Mouse (Mus musculus): Measurements from ENCODE around the gene Plppr5. TPM values are rescaled to one million over a fixed set of nuclear protein-coding genes. Genes with fewer than 3 reads are reported as not detected.

Gene Plppr5
- polyA plus RNA-seq, 1 experiment: not detected

DNA sequence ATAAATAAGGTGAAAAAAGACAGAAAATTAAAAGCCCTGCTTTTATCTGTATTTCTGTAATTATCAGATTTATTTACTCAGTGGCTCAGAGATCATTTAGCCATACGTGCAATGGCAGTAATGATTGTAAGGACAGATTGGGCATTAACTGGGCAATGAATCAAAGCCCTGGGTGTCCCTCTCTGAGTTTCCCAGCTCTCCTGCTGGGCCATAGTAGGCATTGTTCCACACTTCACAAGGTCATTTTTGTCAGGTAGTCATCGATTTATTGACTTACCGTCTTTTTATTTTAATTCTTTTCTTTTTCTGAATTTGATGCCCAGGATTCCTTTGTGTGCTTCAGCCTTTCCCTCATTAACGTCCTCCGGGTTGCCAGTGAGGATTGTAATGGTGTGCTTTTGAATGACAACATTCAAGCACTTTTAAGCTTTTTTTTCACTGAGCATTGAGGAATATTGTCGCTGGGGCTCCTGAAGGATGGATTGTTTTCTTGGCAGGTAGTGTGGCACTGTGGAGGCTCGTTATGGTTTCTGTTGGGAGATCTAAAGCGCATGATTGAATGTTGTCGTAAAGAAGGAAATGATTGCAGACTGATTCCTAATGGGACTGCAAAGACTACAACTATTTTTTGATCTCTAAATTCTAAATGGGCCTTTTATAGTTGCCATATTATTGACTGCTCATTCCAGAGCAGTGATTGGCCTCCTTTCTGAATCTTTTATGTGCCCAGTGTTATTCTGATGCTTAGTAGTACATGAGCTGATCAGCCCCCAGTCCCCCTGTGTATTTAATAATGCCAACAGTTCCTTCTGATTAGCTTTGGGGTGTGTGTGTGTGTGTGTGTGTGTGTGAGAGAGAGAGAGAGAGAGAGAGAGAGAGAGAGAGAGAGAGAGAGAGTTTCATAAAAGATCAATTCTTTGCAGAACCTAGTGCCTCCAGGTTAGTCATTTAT, 154.8 kb downstream of the Plppr5 start:
- Histone ChIP-seq H3K4me3 (ENCODE audit: insufficient read depth, low read length) (no peak overlapping the region), H3K4me1 (ENCODE audit: control insufficient read depth, insufficient read depth, low read length) (no peaks in the 10 kb centered on the region), H3K27ac (ENCODE audit: insufficient read depth, low read length) (no peak overlapping the region)
- no peak for TF ChIP-seq CTCF (IDR thresholded peaks at IDR 0.05; ENCODE audit: borderline replicate concordance, insufficient read depth, low read length)
- no peak for TF ChIP-seq POLR2A (IDR thresholded peaks at IDR 0.05; ENCODE audit: low read depth, low read length)

DNA sequence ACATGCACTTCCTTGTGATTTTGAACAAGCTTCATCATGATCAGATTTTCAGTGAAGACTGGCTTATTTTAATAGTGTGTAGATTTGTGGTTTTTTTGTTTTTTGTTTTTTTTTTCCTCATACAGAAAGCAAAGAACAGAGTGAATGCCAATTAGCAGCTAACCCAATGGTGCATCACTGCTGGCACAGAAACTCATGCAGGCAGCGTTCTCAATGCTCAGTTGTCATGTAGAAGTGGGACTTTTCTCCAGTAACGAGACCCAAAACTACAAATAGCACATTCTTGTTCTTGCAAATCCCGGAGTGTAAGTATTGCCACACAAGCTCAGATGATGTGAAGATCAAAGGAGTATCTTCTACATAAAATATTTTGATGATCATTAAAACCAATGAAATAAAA, 156.9 kb downstream of the Plppr5 start:
- TF ChIP-seq CTCF (IDR thresholded peaks at IDR 0.05; ENCODE audit: borderline replicate concordance, insufficient read depth, low read length) (no peak), POLR2A (IDR thresholded peaks at IDR 0.05; ENCODE audit: low read depth, low read length) (no peak)
- H3K4me1 ChIP-seq (ENCODE audit: control insufficient read depth, insufficient read depth, low read length): no peaks in the 10 kb centered on the region
- no peak overlapping the region for H3K4me3 ChIP-seq (ENCODE audit: insufficient read depth, low read length)
- no peak overlapping the region for H3K27ac ChIP-seq (ENCODE audit: insufficient read depth, low read length)

DNA sequence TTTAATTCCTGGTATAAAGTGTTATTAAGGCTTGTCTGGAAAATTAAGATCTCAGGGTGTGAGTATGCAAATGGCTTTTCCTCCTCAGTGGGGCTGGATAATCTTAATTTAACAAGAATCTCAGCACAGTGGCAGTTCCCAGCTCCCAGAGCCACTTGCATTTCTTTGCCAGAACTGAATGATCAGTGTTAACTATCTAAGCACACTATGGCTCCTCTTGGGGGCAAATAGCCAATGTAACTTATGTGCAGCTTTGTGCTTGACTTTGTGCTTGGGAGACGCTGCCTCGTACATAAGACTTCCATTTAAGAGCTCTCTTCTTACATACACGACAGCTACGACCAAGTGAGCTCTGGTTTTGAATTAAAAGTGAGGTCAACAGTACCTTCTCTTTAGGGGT, 158.0 kb downstream of the Plppr5 start:
- no peaks in the 10 kb centered on the region for H3K4me1 ChIP-seq (ENCODE audit: control insufficient read depth, insufficient read depth, low read length)
- TF ChIP-seq CTCF (IDR thresholded peaks at IDR 0.05; ENCODE audit: borderline replicate concordance, insufficient read depth, low read length) (no peak), POLR2A (IDR thresholded peaks at IDR 0.05; ENCODE audit: low read depth, low read length) (no peak)
- H3K4me3 ChIP-seq (ENCODE audit: insufficient read depth, low read length): no peak overlapping the region
- no peak overlapping the region for H3K27ac ChIP-seq (ENCODE audit: insufficient read depth, low read length)

Other genes with a start within 250 kb of the Plppr5 start
- 0.35 TPM in 1 of 2 replicates, not detected in the other for gene Plppr4, start 214.0 kb upstream of the Plppr5 start, polyA plus RNA-seq (2011; ENCODE audit: insufficient read length, low read depth, missing spikeins)

All from embryonic fibroblast, embryonic 13.5 days (primary cell).